Mouse (Mus musculus) layer of hippocampus, adult 9-10 months (tissue): ENCODE data around the gene Nt5c.
"Not testable (repeated sequence)": the region's sequence is repeated elsewhere in the genome, so short reads cannot be mapped to it uniquely, and the experiment has no call there.

ENCODE experiments used
- DNase-seq: peaks from one replicate; pipeline ENCODE4 v3.0.0; 2022; ENCODE audit warnings: low spot score

Nt5c gene

GRCm38 (mm10) chr11:115510507-115510888 lies 18.8 kb upstream of the Nt5c start:
- DNase-seq: no peak

- no peak for DNase-seq
Measured at GRCm38 (mm10) chr11:115509773-115510506, 18.3 kb upstream of the Nt5c start.

GRCm38 (mm10) chr11:115508061-115508460 lies 16.4 kb upstream of the Nt5c start:
- DNase-seq: no peak

- no peak for DNase-seq
Measured at GRCm38 (mm10) chr11:115506586-115506985, 14.9 kb upstream of the Nt5c start.

GRCm38 (mm10) chr11:115502636-115503035 lies 11.0 kb upstream of the Nt5c start:
- DNase-seq: no peak

- not testable (repeated sequence) for DNase-seq
Measured at GRCm38 (mm10) chr11:115496559-115496958, 4.9 kb upstream of the Nt5c start.

GRCm38 (mm10) chr11:115492387-115492786 lies 725 bp upstream of the Nt5c start:
- no peak for DNase-seq

- DNase-seq: no peak
Measured at GRCm38 (mm10) chr11:115490441-115491355, 964 bp downstream of the Nt5c start.

- no peak for DNase-seq
Measured at GRCm38 (mm10) chr11:115488551-115489104, 3.0 kb downstream of the Nt5c start.

- no peak for DNase-seq
Measured at GRCm38 (mm10) chr11:115485155-115485554, 6.5 kb downstream of the Nt5c start.

GRCm38 (mm10) chr11:115483726-115484125 lies 7.9 kb downstream of the Nt5c start:
- DNase-seq: peak; percentile 85

- no peak for DNase-seq
Measured at GRCm38 (mm10) chr11:115483278-115483677, 8.4 kb downstream of the Nt5c start.

- DNase-seq: peak; percentile 72
Measured at GRCm38 (mm10) chr11:115481553-115482259, 10.0 kb downstream of the Nt5c start.

- no peak for DNase-seq
Measured at GRCm38 (mm10) chr11:115478296-115478938, 13.2 kb downstream of the Nt5c start.

- not testable (repeated sequence) for DNase-seq
Measured at GRCm38 (mm10) chr11:115477388-115477787, 14.3 kb downstream of the Nt5c start.

- DNase-seq: not testable (repeated sequence)
Measured at GRCm38 (mm10) chr11:115476630-115477029, 15.0 kb downstream of the Nt5c start.

GRCm38 (mm10) chr11:115475758-115476237 lies 15.9 kb downstream of the Nt5c start:
- no peak for DNase-seq

GRCm38 (mm10) chr11:115475025-115475757 lies 16.5 kb downstream of the Nt5c start, which contains the start of gene Armc7:
TSS of gene Armc7 (plus strand) at chr11:115475667.
- peak; percentile 69 for DNase-seq

- DNase-seq: peak; percentile 99
Measured at GRCm38 (mm10) chr11:115473626-115474275, 17.9 kb downstream of the Nt5c start.

- no peak for DNase-seq
Measured at GRCm38 (mm10) chr11:115472183-115472582, 19.5 kb downstream of the Nt5c start.
